Mouse (Mus musculus) T-cell, adult 66 days (primary cell): ENCODE results near the gene Rspry1. TPM values are rescaled to one million over a fixed set of nuclear protein-coding genes. Genes with fewer than 3 reads are reported as not detected.

Experiments
- total RNA-seq, 2 experiments: library from RNA; stranded (reverse); gene quantifications; 3 replicates in 1 of 2; 4 replicates in 1 of 2; pipeline ENCODE4 v1.2.4; 2023

The Rspry1 gene
- total RNA-seq, result 10 to 100 TPM; 37.8 to 40.3 TPM

GRCm38 (mm10) chr8:94601607-94602385 is at the start of gene Rspry1, which contains the start of gene Fam192a:
Gene Rspry1 (plus strand): TSS chr8:94601937.
Gene Fam192a (minus strand): TSS chr8:94601997.

GRCm38 (mm10) chr8:94666456-94667308 is 64.9 kb downstream of the Rspry1 start, which contains the start of gene Arl2bp:
Gene Arl2bp (plus strand): TSS chr8:94666600.

GRCm38 (mm10) chr8:94695994-94696384 is 94.3 kb downstream of the Rspry1 start, which contains the start of gene Pllp:
Gene Pllp (minus strand): TSS chr8:94696278.

Other genes starting within 250 kb of the Rspry1 start
- gene Herpud1, start 215.5 kb upstream of the Rspry1 start, total RNA-seq, result 100 to 1,000 TPM in 1 of 2 experiments, 10 to 100 TPM in 1; 94.2 to 101 TPM
- 100 to 1,000 TPM; 433 to 436 TPM for gene Nlrc5, start 167.6 kb upstream of the Rspry1 start, total RNA-seq
- gene Cpne2, start 68.9 kb upstream of the Rspry1 start, total RNA-seq, result 1 to 10 TPM; 1.9 to 2.7 TPM
- 10 to 100 TPM; 39.9 to 45.1 TPM for gene Fam192a, start 60 bp downstream of the Rspry1 start, total RNA-seq
- gene Arl2bp, start 64.7 kb downstream of the Rspry1 start, total RNA-seq, result 100 to 1,000 TPM; 149 TPM
- gene Pllp, start 94.3 kb downstream of the Rspry1 start, total RNA-seq, result not detected
- gene Ccl22, start 143.7 kb downstream of the Rspry1 start, total RNA-seq, result not detected
- under 1 TPM in 1 of 2 experiments, not detected in 1; 0.26 TPM for gene Cx3cl1, start 170.1 kb downstream of the Rspry1 start, total RNA-seq
- not detected for gene Ccl17, start 208.5 kb downstream of the Rspry1 start, total RNA-seq
- gene Coq9, start 236.4 kb downstream of the Rspry1 start, total RNA-seq, result 10 to 100 TPM; 28.2 to 45.3 TPM
- gene Ciapin1, start 236.4 kb downstream of the Rspry1 start, total RNA-seq, result 10 to 100 TPM; 67.1 to 71.6 TPM